In the genomic region with DNA sequence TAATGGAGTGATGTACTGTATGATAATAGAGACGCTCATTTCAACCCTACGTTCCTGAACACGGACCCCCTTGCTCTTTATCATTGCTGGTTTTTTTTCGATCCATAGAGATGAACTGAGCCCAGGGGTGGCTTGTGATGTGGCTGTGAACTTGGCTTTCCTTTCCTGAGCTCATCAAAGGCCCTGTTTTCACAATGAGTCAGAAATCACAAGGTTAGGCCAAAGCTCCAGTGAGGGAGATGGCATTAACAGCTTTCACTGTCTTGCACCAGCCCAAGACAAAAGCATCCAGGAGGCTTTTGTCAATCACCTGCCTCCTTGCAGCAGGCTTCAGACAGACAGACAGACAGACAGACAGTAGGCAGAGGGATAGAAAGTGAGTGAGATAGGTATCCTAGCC, we compare ENCODE assay signal across 13 mouse cellular contexts.
"Had no signal": no experiment of that assay in that cellular context is flagged by ENCODE, and none has a peak within 500 bp of the region (broad histone marks: within the 10 kb centered on the region; RNA-seq: fewer than 3 reads in every experiment).

No protein-coding gene starts in this region.

- DNase-seq: kidney, postnatal 10 days; kidney, postnatal 4 days; left cerebral cortex, postnatal 4 days; lung, postnatal 10 days; lung, postnatal 4 days; right cerebral cortex, postnatal 14 days; thymus, postnatal 36 days had no signal

- H3K27me3 ChIP-seq: liver, embryonic 12.5 days; stomach, embryonic 15.5 days had no signal

- H3K36me3 ChIP-seq: liver, embryonic 12.5 days; stomach, embryonic 15.5 days had no signal

- H3K4me1 ChIP-seq: liver, embryonic 12.5 days; stomach, embryonic 15.5 days had no signal

- H3K9ac ChIP-seq: liver, embryonic 12.5 days; lung, embryonic 14.5 days; stomach, embryonic 15.5 days had no signal

- H3K9me3 ChIP-seq: liver, embryonic 12.5 days; stomach, embryonic 15.5 days had no signal

- H3K27ac ChIP-seq: layer of hippocampus, adult 2 months; liver, embryonic 12.5 days; stomach, embryonic 15.5 days had no signal

- H3K4me3 ChIP-seq: layer of hippocampus, adult 2 months; liver, embryonic 12.5 days; stomach, embryonic 15.5 days had no signal

- ATAC-seq: liver, embryonic 12.5 days; midbrain, embryonic 16.5 days had no signal

- H3K4me2 ChIP-seq: liver, embryonic 12.5 days; lung, embryonic 14.5 days; midbrain, embryonic 11.5 days; stomach, embryonic 15.5 days had no signal
